Mouse (Mus musculus): ENCODE measurements at regions not wholly inside any gene's neighbourhood (a gene's known extent, or its start where the extent isn't known, plus 50 kb on each side); places are given as distances from the start of the nearest gene placed in this dataset.

- TF ChIP-seq ZC3H11A (IDR thresholded peaks at IDR 0.05; ENCODE audit: borderline replicate concordance, low read depth, low read length), result no peak
- TF ChIP-seq MAFK (IDR thresholded peaks at IDR 0.05; ENCODE audit: insufficient read depth, low read depth, low read length), result no peak
These were observed 198.6 kb upstream of the Tle3 start for GRCm38 (mm10) chr9:61173548-61173947.

Data from ES-E14 (cell line).